Comparison of ENCODE assay signal across 15 mouse cellular contexts in genomic region chr12:25768644-25769043, GRCm38 (mm10).
DNase-seq lines count a peak whose midpoint lies in the region; ATAC-seq and TF ChIP-seq lines count a peak whose summit lies in the region.
"Had no signal": no experiment of that assay in that cellular context is flagged by ENCODE, and none has a peak within 500 bp of the region (broad histone marks: within the 10 kb centered on the region; RNA-seq: fewer than 3 reads in every experiment).

No protein-coding gene starts in this region.

- H3K27ac ChIP-seq in forebrain, embryonic 14.5 days (ENCODE audit: low read depth, low read length) = no peak overlapping the region
- H3K27ac ChIP-seq in forebrain, embryonic 12.5 days = no peak overlapping the region
- no peak overlapping the region for H3K27ac ChIP-seq in forebrain, embryonic 10.5 days
- H3K27ac ChIP-seq: gastrocnemius, adult 2 months; heart, embryonic 15.5 days; liver, embryonic 13.5 days; midbrain, embryonic 12.5 days had no signal

- TF ChIP-seq CTCF in lung, adult 2 months (IDR thresholded peaks at IDR 0.05; ENCODE audit: insufficient read depth, low read length) = no peak

- H3K9ac ChIP-seq in forebrain, embryonic 14.5 days (ENCODE audit: low read length) = no peak overlapping the region
- no peak overlapping the region for H3K9ac ChIP-seq in forebrain, embryonic 12.5 days
- H3K9ac ChIP-seq: heart, embryonic 15.5 days; liver, embryonic 13.5 days; midbrain, embryonic 12.5 days had no signal

- no peak for ATAC-seq in forebrain, embryonic 14.5 days
- ATAC-seq in forebrain, embryonic 12.5 days (ENCODE audit: low FRiP score) = no peak
- ATAC-seq: intestine, postnatal 0 days; Patski had no signal

- H3K4me3 ChIP-seq in forebrain, embryonic 14.5 days (ENCODE audit: low read depth, low read length) = no peak overlapping the region
- H3K4me3 ChIP-seq in forebrain, embryonic 12.5 days (replicated peaks) = no peak overlapping the region
- H3K4me3 ChIP-seq in lung, adult 2 months (replicated peaks; ENCODE audit: extremely low read depth, low read depth, low read length) = no peak overlapping the region
- H3K4me3 ChIP-seq in forebrain, embryonic 10.5 days = no peak overlapping the region
- H3K4me3 ChIP-seq: erythroblast, embryonic 14.5 days; gastrocnemius, adult 2 months; heart, embryonic 15.5 days; liver, embryonic 13.5 days; midbrain, embryonic 12.5 days had no signal

- DNase-seq in forebrain, embryonic 14.5 days (ENCODE audit: low spot score) = peak; percentile 45
- DNase-seq in lung, postnatal 14 days = peak; percentile 28
- no peak for DNase-seq in lung, adult 2 months
- peak; percentile 45 for DNase-seq in adrenal gland, postnatal 14 days
- peak; percentile 86 to 87 for DNase-seq in cerebellum, postnatal 14 days
- DNase-seq in forebrain, embryonic 10.5 days (ENCODE audit: extremely low spot score, low spot score) = no peak
- DNase-seq in heart, adult 9 months (ENCODE audit: low spot score in 2 of 2) = no peak
- DNase-seq: gastrocnemius, adult 2 months; liver, embryonic 13.5 days had no signal

- no peak for TF ChIP-seq POLR2A in lung, adult 2 months (IDR thresholded peaks at IDR 0.05; ENCODE audit: borderline replicate concordance, extremely low read depth, low read depth, low read length)

- H3K9me3 ChIP-seq in forebrain, embryonic 14.5 days (replicated peaks; ENCODE audit: control insufficient read depth, low read length) = no peaks in the 10 kb centered on the region
- H3K9me3 ChIP-seq in forebrain, embryonic 12.5 days = no peaks in the 10 kb centered on the region
- H3K9me3 ChIP-seq in forebrain, embryonic 10.5 days = no peaks in the 10 kb centered on the region
- H3K9me3 ChIP-seq: heart, embryonic 15.5 days; liver, embryonic 13.5 days; midbrain, embryonic 12.5 days had no signal

- 25% methylated on average over 5 of the region's 5 CpGs for WGBS in forebrain, embryonic 14.5 days
- WGBS in forebrain, embryonic 12.5 days = 44% methylated on average over 5 of the region's 5 CpGs
- WGBS in lung, adult 2 months = 47% methylated on average over 5 of the region's 5 CpGs
- 67% methylated on average over 5 of the region's 5 CpGs for WGBS in forebrain, embryonic 10.5 days

- H3K4me1 ChIP-seq in forebrain, embryonic 14.5 days (ENCODE audit: control insufficient read depth, insufficient read depth, low read length) = peaks cover 3% of the 10 kb centered on the region; the same call in 1 of the 2 replicates
- H3K4me1 ChIP-seq in forebrain, embryonic 12.5 days = peaks cover 16% of the 10 kb centered on the region
- no peaks in the 10 kb centered on the region for H3K4me1 ChIP-seq in lung, adult 2 months (ENCODE audit: control insufficient read depth, insufficient read depth, low read length)
- H3K4me1 ChIP-seq in forebrain, embryonic 10.5 days = peaks cover 19% of the 10 kb centered on the region
- H3K4me1 ChIP-seq: heart, embryonic 15.5 days; liver, embryonic 13.5 days had no signal

- no peak overlapping the region for H3K4me2 ChIP-seq in forebrain, embryonic 14.5 days (ENCODE audit: low read length)
- H3K4me2 ChIP-seq in forebrain, embryonic 12.5 days = no peak overlapping the region
- H3K4me2 ChIP-seq: heart, embryonic 15.5 days; liver, embryonic 13.5 days; midbrain, embryonic 12.5 days had no signal

- H3K27me3 ChIP-seq in forebrain, embryonic 14.5 days (replicated peaks; ENCODE audit: control insufficient read depth, insufficient read depth, low read length) = no peaks in the 10 kb centered on the region
- no peaks in the 10 kb centered on the region for H3K27me3 ChIP-seq in forebrain, embryonic 12.5 days
- H3K27me3 ChIP-seq in forebrain, embryonic 10.5 days (ENCODE audit: poor library complexity, severe bottlenecking) = no peaks in the 10 kb centered on the region
- H3K27me3 ChIP-seq: heart, embryonic 15.5 days; liver, embryonic 13.5 days; midbrain, embryonic 12.5 days; Patski had no signal

- H3K36me3 ChIP-seq in forebrain, embryonic 14.5 days (ENCODE audit: control insufficient read depth, insufficient read depth, low read length) = no peaks in the 10 kb centered on the region
- H3K36me3 ChIP-seq in forebrain, embryonic 12.5 days (replicated peaks) = no peaks in the 10 kb centered on the region
- no peaks in the 10 kb centered on the region for H3K36me3 ChIP-seq in forebrain, embryonic 10.5 days (replicated peaks)
- H3K36me3 ChIP-seq: heart, embryonic 15.5 days; liver, embryonic 13.5 days; midbrain, embryonic 12.5 days had no signal

Comparison
In these comparisons a context has a peak if more than half of its experiments do, and no peak if none do; other contexts are left out.
1. DNase-seq: peak in forebrain, embryonic 14.5 days (single experiment), lung, postnatal 14 days (single experiment), adrenal gland, postnatal 14 days (single experiment) and cerebellum, postnatal 14 days (2 of 2); none in lung, adult 2 months (single experiment), forebrain, embryonic 10.5 days (single experiment) and heart, adult 9 months (0 of 2).